Mouse (Mus musculus) erythroid progenitor cell, adult 5-6 weeks (primary cell): ENCODE data around the gene Cln6. TPM values are rescaled to one million over a fixed set of nuclear protein-coding genes. Genes with fewer than 3 reads are reported as not detected.
A peak's percentile ranks its signal among the peaks of the same experiment; 100 is the strongest.
"Not testable (repeated sequence)": the region's sequence is repeated elsewhere in the genome, so short reads cannot be mapped to it uniquely, and the experiment has no call there.

Experiments
- ATAC-seq: replicated peaks from 2 replicates; pipeline ENCODE4 v1.8.0; 2016; ENCODE audit warnings: moderate number of reproducible peaks, mild to moderate bottlenecking, moderate TSS enrichment, inconsistent platforms; ENCODE audit not compliant: poor library complexity, low FRiP score, severe bottlenecking
- total RNA-seq, 2 experiments: library from RNA; stranded (forward) in 1 of 2; stranded (reverse) in 1 of 2; fragments of 150-400 nt in 1 of 2; fragments of 186-747, 209-891 nt in 1 of 2; gene quantifications; 2 replicates each; pipeline versions ENCODE4 v1.2.3 to v1.2.4; 2015 to 2017; ENCODE audit warnings: low replicate concordance in 2 of 2

Gene Cln6
- total RNA-seq (2015; ENCODE audit: low replicate concordance) (18.9 and 29.6 TPM in 2 replicates), total RNA-seq (2017; ENCODE audit: low replicate concordance) (5.3 and 7.2 TPM in 2 replicates)

GRCm38 (mm10) chr9:62838506-62839171, at the start of gene Cln6:
Cln6 (plus strand) TSS chr9:62838785.
- peak; percentile 90 for ATAC-seq

- ATAC-seq, result no peak
These were observed 48.7 kb upstream of the Cln6 start for GRCm38 (mm10) chr9:62789856-62790255.

- ATAC-seq, result not testable (repeated sequence)
These were observed 39.4 kb upstream of the Cln6 start for GRCm38 (mm10) chr9:62799218-62799617.

GRCm38 (mm10) chr9:62810095-62810494, 28.5 kb upstream of the Cln6 start:
- ATAC-seq, result no peak

- ATAC-seq, result peak; percentile 81
These were observed 27.8 kb upstream of the Cln6 start for GRCm38 (mm10) chr9:62810543-62811515.

- peak; percentile 84 for ATAC-seq
These were observed 27.0 kb upstream of the Cln6 start, which contains the start of gene Fem1b for GRCm38 (mm10) chr9:62811516-62812121. Fem1b (minus strand) TSS chr9:62811934.

GRCm38 (mm10) chr9:62812216-62813049, 26.2 kb upstream of the Cln6 start:
- ATAC-seq, result 0 out of 2 replicates have a peak, but pooled peaks have one; percentile 13

- no peak for ATAC-seq
These were observed 23.8 kb upstream of the Cln6 start for GRCm38 (mm10) chr9:62814751-62815150.

GRCm38 (mm10) chr9:62816323-62817098, 22.1 kb upstream of the Cln6 start:
- no peak for ATAC-seq

- ATAC-seq, result no peak
These were observed 21.4 kb upstream of the Cln6 start for GRCm38 (mm10) chr9:62817099-62817571.

- ATAC-seq, result no peak
These were observed 20.6 kb upstream of the Cln6 start for GRCm38 (mm10) chr9:62817828-62818614.

- no peak for ATAC-seq
These were observed 19.1 kb upstream of the Cln6 start for GRCm38 (mm10) chr9:62819494-62819893.

- ATAC-seq, result not testable (repeated sequence)
These were observed 18.7 kb upstream of the Cln6 start for GRCm38 (mm10) chr9:62819910-62820309.

GRCm38 (mm10) chr9:62820829-62821228, 17.8 kb upstream of the Cln6 start:
- ATAC-seq, result no peak

GRCm38 (mm10) chr9:62821811-62822210, 16.8 kb upstream of the Cln6 start:
- ATAC-seq, result no peak

- ATAC-seq, result no peak
These were observed 12.7 kb upstream of the Cln6 start for GRCm38 (mm10) chr9:62825791-62826393.

GRCm38 (mm10) chr9:62826456-62826855, 12.1 kb upstream of the Cln6 start:
- ATAC-seq, result no peak
